Mouse (Mus musculus) spleen, postnatal 14 days (tissue): ENCODE measurements around the gene Fam216a.

Experiments
- DNase-seq, 2 experiments: peaks; one replicate each; pipeline ENCODE4 v3.0.0; 2021 to 2022; ENCODE audit warnings: low spot score in 2 of 2

The Fam216a gene

DNA sequence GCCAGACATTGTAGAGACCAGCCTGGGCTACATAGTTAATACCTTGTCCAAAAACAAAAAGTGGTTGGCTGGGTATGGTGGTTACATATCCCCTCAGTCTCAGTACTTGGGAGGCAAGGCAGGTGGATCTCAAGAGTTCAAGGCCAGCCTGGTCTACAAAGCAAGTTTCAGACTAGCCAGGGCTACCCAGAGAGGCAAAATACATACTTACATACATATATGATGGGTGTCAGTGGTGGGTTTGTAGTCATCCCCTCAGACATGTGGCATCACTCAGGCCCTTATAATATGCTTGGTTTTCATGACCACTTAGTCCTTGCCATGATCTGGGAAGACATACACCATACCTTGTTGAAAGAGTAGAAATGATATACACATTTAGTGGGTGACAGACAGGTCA lies 18.5 kb upstream of the Fam216a start:
- no peak for DNase-seq

DNA sequence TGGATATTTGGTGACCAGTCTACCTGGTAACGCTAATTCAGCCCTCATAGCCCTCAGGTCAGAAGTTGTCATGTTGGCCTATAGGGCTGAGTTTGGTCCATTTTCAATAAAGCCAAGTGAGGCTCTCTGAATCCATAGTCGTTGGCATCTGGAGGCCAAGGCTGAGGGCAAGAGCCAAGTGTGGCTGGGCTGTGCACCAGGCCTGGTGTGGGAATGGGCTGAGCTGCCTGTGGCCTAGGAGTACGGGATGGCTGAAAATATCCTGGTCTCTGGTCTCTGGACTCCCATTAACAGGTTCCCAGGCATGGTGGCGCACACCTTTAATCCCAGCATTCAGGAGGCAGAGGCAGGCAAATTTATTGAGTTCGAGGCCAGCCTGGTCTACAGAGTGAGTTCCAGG lies 17.8 kb upstream of the Fam216a start:
- DNase-seq: no peak

DNA sequence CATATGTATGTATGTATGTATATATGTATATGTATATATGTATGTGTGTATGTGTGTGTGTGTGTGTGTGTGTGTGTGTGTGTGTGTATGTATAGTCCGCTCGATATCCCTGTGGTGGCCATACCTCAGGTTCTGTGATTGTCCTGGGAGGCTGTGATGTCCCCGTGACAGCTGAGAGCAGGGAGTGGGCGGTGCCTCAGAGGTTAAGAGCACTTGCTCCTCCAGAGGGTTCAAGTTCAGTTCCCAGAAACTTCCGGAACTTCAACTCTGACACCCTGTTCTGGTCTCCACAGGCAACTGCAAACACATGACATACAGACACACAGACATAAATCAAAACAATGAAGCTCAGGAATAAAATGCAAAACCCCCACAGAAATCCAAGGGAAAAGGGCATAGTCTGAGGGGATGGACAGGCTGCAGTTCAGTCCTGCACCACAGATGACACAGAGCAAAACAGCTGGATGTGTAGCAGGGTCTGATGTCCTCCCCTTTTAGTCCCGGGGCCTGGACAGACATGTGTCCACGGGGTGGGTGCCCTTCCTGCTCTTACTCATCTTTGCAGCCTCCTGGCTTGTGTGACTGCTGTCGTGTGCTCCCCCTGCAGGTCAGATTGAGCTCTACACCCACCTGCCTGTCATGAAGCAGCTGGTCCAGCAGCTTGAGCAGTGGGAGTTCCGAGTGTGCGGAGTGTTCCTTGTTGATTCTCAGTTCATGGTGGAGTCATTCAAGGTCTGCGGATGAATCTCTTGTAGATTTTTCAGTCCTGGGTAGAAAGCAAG lies 7.4 kb upstream of the Fam216a start:
- DNase-seq: peak; percentile 49 to 65

- DNase-seq: no peak
Observed at GRCm38 (mm10) chr5:122378171-122378570, 6.0 kb upstream of the Fam216a start.

GRCm38 (mm10) chr5:122377101-122377833 lies 5.1 kb upstream of the Fam216a start:
- no peak for DNase-seq

DNA sequence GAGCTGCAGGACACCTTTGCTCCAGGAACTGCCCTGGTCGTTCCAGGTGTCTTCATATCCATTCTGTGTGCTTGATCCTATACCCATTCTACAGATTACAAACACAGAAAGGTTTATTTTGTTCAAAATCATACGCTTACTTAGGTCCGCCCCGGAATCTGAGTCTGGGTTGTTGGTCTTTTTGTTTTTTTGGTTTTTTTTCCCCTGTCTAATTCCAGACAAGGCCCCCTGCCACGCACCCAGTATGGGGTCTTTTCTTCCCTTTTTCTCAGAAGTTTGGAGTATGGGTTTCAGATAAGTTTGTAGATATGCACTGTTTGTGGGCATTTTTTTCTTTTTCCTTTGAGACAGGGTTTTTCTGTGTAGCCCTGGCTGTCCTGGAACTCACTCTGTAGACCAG lies 714 bp upstream of the Fam216a start:
- DNase-seq: no peak

GRCm38 (mm10) chr5:122371591-122372191 lies 473 bp downstream of the Fam216a start, which contains the start of gene Gpn3:
TSS of gene Gpn3 (plus strand) at chr5:122371876.
- no peak for DNase-seq

DNA sequence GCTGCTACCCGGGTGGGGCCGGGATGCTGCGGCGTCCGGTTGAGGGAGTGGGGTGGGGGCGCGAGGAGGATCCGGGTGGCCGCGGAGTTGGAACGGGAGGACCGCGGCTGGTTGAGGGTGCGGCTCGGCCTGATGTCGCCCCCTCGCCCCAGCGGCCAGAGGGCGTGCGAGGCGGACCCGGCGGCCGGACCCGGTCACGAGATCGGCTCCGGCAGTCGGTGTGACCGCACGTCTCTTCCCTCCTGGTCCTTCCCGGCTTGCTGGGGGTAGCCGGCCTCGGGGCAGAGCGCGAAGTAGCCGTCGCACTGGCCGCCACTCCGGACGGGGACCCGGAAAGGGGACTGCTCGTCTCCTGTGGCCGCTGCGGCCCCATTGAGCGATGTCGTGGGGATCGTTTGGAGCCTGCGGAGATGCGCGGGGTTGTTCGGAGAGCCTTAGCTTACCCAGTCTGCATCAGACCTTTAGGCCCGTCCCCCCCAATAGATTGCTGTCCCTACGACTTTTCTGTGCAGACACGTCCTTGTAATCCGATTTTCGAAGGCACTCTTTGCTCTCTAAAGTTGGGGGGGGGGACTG lies 17.6 kb downstream of the Fam216a start:
- DNase-seq: no peak

- DNase-seq: peak; percentile 97 to 98
Observed at GRCm38 (mm10) chr5:122353807-122354491, 18.2 kb downstream of the Fam216a start, which contains the start of the genes Rad9b and Vps29. TSS of gene Rad9b (minus strand) at chr5:122354233. TSS of gene Vps29 (plus strand) at chr5:122354369.

DNA sequence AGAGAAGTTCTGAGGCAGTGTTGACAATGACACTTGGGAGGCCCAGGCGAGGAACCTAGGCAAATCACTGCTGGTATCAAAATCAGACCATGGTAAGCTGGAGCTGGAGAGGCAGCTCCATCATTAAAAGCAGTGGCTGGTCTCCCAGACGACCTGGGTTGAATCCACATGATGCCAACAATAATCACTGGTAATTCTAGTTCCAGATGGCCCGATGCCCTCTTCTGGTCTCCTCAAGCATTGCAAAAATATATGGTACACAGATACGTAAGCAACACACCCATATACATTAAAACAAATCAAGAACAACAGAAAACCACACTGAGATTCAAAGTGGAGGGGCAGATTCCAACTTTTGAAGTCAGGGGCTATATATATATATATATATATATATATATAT lies 26.4 kb downstream of the Fam216a start:
- DNase-seq: no peak

GRCm38 (mm10) chr5:122344260-122344659 lies 27.9 kb downstream of the Fam216a start:
- DNase-seq: peak; percentile 61 to 78

- DNase-seq: no peak
Observed at GRCm38 (mm10) chr5:122343768-122344167, 28.4 kb downstream of the Fam216a start.

- DNase-seq: no peak
Observed at GRCm38 (mm10) chr5:122342874-122343273, 29.3 kb downstream of the Fam216a start.

DNA sequence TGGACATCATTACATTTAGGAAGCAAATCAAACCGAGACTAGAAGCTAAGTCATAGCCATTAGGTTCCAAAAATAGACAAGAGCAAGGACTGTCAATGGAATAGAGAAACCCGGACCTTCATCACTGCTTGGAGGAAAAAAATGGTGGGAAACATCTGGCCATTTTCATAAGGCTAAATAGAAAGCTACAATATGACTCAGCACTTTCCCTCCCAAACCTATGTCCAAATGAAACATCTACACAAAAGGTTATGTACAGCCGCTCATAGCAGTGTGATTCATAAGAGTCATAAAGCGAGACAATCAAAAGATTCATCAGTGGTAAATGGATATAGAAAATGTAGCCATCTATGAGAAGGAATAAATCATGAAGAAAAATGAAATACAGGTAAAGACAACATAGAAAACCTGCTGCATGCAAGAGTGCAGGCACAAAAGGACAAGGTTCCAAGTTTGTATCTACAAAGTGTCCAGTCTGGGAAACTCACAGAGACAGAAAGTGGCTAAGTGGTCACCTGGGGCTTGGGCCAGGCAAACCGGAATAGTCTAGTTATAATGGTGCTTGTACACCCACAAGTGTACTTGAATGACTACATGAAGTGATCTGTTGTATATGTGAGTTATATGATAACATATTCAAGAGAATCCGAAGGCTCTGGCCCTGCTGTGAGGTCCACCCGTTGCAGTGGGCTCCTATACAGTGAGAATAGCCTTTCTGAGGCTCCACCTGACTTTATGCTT lies 35.4 kb downstream of the Fam216a start:
- no peak for DNase-seq

DNA sequence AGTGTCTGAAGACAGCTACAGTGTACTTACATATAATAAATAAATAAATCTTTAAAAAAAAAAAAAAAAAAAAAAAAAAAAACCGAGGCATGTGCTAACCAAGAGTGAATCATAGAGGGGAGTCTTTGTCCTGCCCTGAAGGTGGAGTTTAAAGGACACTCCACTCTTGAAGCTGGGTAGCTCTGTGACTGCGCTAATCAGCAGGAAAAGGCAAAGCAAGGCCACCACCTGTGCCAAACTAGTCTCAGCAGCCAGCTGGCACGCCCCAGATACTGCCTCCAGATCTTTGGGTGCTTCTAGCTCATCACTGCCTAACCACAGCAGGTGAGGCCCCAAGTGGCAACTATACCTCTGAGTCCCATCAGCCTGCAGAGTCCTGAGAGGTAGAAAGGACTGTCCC lies 37.5 kb downstream of the Fam216a start:
- DNase-seq: no peak

- DNase-seq: no peak
Observed at GRCm38 (mm10) chr5:122330269-122330668, 41.9 kb downstream of the Fam216a start.

- DNase-seq: no peak
Observed at GRCm38 (mm10) chr5:122327283-122327682, 44.9 kb downstream of the Fam216a start.

DNA sequence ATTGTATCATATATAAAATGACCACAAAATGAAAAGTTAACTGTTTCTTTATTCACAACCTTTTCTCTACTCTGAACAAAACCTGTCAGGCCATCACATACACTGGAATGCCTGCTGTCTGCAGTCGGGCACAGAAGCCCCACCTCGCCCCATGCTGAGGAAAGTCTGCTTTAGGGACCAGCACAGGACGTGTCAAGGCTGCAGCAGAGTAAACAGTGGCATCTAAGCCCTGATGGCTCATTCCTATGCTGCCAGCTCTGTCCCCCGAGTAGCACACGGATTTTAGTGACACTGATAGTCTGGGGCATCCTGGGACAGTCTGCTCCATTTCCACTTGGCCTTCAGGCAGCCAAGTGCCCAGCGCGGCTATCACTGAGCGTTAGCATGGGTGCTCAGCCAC lies 46.7 kb downstream of the Fam216a start:
- no peak for DNase-seq

DNA sequence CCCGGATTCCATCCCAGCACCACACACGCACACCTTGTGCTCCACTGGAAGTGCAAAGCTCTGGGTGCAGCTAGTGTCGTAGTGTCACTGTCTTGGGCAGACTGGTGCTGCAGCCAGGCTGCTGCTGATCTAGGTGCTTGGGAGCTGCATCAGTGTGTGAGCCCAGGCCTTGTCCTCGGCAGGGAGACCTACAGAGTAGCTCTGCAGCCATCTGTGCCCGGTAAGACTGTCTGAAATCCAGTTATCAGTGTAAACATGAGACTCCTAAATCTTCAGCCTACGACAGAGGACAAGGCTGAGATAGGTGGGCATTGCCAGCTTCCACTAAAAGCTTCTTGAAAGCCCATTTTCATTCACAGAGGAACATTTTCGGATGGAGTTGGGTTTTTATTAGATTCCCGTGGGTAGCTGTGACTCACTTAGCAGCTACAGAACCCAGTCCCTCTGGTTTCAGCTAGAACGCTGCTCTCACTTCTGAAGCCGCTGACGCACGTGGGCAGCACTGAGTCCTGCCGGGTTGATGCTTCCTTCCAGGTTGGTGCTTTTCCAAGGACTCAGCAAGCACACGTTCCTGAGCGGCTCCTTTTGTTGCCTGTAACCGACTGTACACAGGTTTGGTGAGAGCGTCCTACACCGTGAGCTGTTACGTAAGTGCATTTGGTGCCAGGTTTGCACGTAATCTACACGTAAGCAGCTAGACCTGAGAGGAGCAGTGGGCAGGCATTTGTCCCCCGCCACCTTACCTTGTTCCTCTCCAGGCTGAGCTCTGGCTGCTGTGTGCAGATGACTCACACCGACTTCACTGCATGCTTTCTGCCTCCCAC lies 47.3 kb downstream of the Fam216a start:
- DNase-seq: no peak

DNA sequence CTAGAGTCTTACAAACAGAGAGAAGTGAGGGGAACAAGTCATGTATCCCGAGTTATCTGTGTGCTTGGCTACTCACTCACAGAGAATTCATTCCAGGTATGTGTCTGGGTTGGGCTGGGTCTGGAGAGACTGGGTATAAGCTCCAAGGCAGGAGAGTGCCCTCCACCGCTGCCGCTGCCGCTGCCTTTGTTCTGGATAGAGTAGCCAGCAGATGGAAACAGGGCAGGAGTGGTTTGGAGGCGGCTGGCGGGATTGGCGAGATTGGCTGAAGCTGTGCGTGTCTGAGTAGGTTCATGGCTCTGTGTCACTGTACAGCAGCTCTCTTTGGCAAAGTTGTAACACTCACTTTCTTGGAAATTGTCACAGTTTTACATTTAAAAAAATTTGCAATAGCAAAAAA lies 48.6 kb downstream of the Fam216a start:
- no peak for DNase-seq
